Mouse (Mus musculus) kidney, postnatal 0 days (tissue): ENCODE measurements at regions not wholly inside any gene's neighbourhood (a gene's known extent, or its start where the extent isn't known, plus 50 kb on each side); places are given as distances from the start of the nearest gene placed in this dataset.

Source experiments
- ATAC-seq: fragments of 200-750 bp; cut with Nextera tagmentation; replicated peaks from 2 replicates; pipeline ENCODE4 v1.8.0; 2017; ENCODE audit warnings: low read depth, moderate number of reproducible peaks, moderate TSS enrichment, moderate library complexity; ENCODE audit not compliant: low FRiP score
- DNase-seq: peaks from one replicate; pipeline ENCODE4 v3.0.0-alpha.2; 2016; ENCODE audit warnings: low spot score
- H3K27ac ChIP-seq: fragments of 300-500 bp; sonication (generic); 2 replicates; pipeline ENCODE4 v1.5.1; 2014; ENCODE audit warnings: mild to moderate bottlenecking
- H3K27me3 ChIP-seq: fragments of 300-500 bp; sonication (generic); 2 replicates; pipeline ENCODE4 v1.6.1; 2014; ENCODE audit warnings: low read length, mixed read lengths; ENCODE audit not compliant: insufficient read depth
- H3K36me3 ChIP-seq: fragments of 300-500 bp; sonication (generic); 2 replicates; pipeline ENCODE4 v1.6.1; 2014; ENCODE audit warnings: low read length, mixed read lengths; ENCODE audit not compliant: insufficient read depth
- H3K4me1 ChIP-seq: fragments of 300-500 bp; sonication (generic); replicated peaks from 2 replicates; pipeline ENCODE4 v1.6.1; 2014; ENCODE audit warnings: antibody characterized with exemption, low read length, mixed read lengths; ENCODE audit not compliant: insufficient read depth
- H3K4me2 ChIP-seq: fragments of 300-500 bp; sonication (generic); 2 replicates; pipeline ENCODE4 v1.6.1; 2014; ENCODE audit warnings: mild to moderate bottlenecking, low read length, moderate library complexity, mixed read lengths
- H3K4me3 ChIP-seq: fragments of 300-500 bp; sonication (generic); replicated peaks from 2 replicates; pipeline ENCODE4 v1.5.1; 2014; ENCODE audit warnings: low read depth, low read length
- H3K9ac ChIP-seq: fragments of 300-500 bp; sonication (generic); 2 replicates; pipeline ENCODE4 v1.6.1; 2014; ENCODE audit warnings: low read depth, low read length
- H3K9me3 ChIP-seq: fragments of 300-500 bp; sonication (generic); replicated peaks from 2 replicates; pipeline ENCODE4 v1.6.1; 2016; ENCODE audit warnings: low read length, inconsistent platforms, mixed read lengths
- CTCF ChIP-seq: IDR thresholded peaks from 2 replicates; pipeline ENCODE4 v1.5.1; 2016; ENCODE audit warnings: antibody characterized with exemption, low read depth, mild to moderate bottlenecking, moderate library complexity
- WGBS: fragments of 180-500 bp; shearing (Covaris S2); extraction: QIAGEN DNeasy Blood & Tissue Kit; methylation state at CpG from one replicate; pipeline ENCODE4 v1.1.7; 2014; 5-methylcytosine and 5-hydroxymethylcytosine counted together

DNA sequence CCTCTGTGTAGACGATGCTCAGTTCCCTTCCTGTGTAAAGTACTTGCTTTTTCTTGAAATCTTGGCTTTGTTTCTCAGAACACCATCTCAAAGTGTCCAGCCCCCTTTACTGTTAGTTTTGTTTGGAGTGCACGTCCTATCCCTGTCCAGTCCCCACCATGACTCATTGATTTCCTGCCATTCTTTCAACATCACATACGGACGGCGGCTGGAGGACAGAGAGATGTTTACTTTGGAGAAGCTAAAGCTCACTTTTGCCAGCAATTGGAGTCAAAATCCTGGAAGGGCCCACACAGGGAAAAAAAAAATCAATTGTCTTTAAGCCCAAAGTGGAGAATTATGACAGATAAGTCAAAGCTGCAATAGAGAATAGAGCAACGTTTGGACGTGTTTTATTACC is 51.8 kb downstream of the Gm5426 start:
- Histone ChIP-seq H3K9ac (no peak overlapping the region), H3K4me3 (no peak overlapping the region), H3K9me3 (no peaks in the 10 kb centered on the region), H3K27me3 (no peaks in the 10 kb centered on the region), H3K4me1 (no peaks in the 10 kb centered on the region), H3K27ac (no peak overlapping the region), H3K4me2 (0 out of 2 replicates have a peak overlapping the region, but pooled peaks have one; percentile 7), H3K36me3 (no peaks in the 10 kb centered on the region)
- ATAC-seq (no peak), DNase-seq (peak; percentile 86)
- 42% methylated on average over 7 of the region's 7 CpGs for WGBS
- no peak for TF ChIP-seq CTCF

DNA sequence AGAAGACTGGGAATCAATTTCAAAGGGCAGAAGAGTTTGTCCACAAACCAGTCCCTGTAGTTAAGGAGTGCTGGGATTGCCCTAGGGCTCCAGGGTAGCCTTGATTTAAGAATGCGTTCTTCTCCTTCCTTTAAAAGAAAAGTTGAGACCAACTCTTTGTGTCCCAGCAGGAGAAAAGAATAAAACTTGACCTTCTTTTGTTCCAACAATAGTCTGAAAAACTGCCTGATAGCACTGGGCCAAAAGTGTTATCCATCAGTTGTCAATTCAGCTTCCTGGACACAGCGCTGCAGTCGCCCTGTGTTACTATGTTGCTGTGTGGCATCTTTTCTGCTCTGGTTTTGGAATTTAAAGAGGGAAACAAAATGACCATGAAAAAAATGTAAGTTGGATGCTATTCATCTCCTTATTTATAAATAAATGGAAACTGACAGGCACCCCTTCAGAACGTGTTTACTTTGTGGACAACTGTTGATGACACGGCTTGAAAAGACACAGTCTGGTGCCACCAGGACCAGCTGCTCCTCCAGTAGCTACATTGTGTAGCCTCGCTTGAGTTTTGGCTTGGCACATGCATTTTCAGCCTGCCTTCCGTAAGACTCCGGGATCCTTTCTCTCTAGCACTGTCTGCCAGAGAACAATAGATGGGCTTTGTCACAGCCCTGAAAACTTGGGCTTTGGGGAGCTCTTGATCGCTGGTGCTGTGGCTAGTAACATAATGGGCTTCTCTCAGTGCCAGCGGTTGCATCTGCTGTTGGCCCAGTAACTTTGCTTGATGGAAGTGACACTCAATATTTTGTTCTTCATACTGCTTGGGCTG is 54.0 kb downstream of the Gm5426 start:
- TF ChIP-seq CTCF = no peak
- no peaks in the 10 kb centered on the region for H3K9me3 ChIP-seq
- no peak overlapping the region for H3K4me2 ChIP-seq
- no peaks in the 10 kb centered on the region for H3K36me3 ChIP-seq
- DNase-seq = no peak
- H3K27me3 ChIP-seq = no peaks in the 10 kb centered on the region
- WGBS = 77% methylated on average over 10 of the region's 10 CpGs
- H3K4me3 ChIP-seq = no peak overlapping the region
- no peak for ATAC-seq
- H3K4me1 ChIP-seq = no peaks in the 10 kb centered on the region
- H3K27ac ChIP-seq = no peak overlapping the region
- H3K9ac ChIP-seq = no peak overlapping the region

DNA sequence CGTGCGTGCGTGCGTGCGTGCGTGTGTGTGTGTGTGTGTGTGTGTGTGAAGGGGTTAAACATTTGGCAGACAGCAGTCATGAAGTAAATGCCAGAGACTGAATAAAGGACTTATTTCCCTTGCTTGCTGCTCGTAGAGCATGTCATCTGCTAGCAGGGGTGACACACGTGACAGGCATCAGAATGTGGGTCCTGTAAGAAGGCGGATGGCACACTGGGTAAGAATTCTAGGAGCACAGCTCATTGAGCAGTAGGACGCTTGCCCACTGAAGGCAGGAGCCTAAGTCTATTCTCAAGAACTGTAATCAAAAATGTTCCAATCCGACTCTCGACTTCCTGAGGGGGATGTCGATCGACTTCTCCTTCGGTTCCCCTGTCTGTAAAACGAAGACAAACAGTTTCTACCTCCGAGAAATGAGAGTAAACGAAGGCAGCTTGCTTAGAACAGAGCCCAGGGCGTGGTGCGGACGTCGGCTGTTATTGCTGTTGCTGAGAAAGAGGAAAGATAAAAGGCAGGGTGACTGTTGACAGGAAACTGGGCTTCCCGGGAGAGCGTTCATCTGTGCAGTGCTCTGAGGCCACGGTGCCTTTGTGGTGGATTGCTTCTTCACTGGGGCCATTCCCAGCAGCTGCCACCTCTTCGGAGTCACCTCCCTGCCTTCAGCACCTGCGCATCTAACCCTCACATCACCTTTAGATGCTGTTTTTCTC is 64.7 kb downstream of the Gm5426 start:
- Histone ChIP-seq H3K27me3 (no peaks in the 10 kb centered on the region), H3K9me3 (no peaks in the 10 kb centered on the region), H3K9ac (no peak overlapping the region), H3K4me3 (no peak overlapping the region), H3K36me3 (no peaks in the 10 kb centered on the region), H3K4me1 (no peaks in the 10 kb centered on the region), H3K4me2 (no peak overlapping the region), H3K27ac (no peak overlapping the region)
- ATAC-seq = no peak
- peak; percentile 19 for DNase-seq
- no peak for TF ChIP-seq CTCF
- WGBS = 59% methylated on average over 27 of the region's 27 CpGs

DNA sequence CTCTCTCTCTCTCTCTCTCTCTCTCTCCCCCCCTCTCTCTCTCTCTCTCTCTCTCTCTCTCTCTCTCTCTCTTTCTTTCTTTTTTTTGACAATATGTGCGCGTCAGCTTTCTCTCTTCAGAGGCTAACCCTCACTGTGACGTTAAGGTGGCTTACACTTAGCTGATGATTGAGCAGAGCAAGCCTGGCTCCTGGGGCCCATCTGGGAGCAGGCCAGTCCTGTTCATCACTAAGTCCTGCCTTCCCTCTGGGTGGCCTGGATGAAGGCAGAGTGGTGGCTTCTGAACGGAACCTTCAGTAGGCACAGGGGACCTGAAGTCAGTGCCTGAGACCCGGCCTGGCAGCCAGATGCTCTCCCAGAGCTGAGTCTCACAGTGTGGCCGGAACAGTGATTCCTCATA is 65.5 kb downstream of the Gm5426 start:
- no peaks in the 10 kb centered on the region for H3K9me3 ChIP-seq
- TF ChIP-seq CTCF = no peak
- WGBS = 72% methylated on average over 6 of the region's 6 CpGs
- DNase-seq (no peak), ATAC-seq (no peak)
- H3K4me2 ChIP-seq = no peak overlapping the region
- H3K4me3 ChIP-seq = no peak overlapping the region
- H3K4me1 ChIP-seq = no peaks in the 10 kb centered on the region
- no peaks in the 10 kb centered on the region for H3K36me3 ChIP-seq
- no peak overlapping the region for H3K27ac ChIP-seq
- H3K27me3 ChIP-seq = no peaks in the 10 kb centered on the region
- H3K9ac ChIP-seq = no peak overlapping the region

DNA sequence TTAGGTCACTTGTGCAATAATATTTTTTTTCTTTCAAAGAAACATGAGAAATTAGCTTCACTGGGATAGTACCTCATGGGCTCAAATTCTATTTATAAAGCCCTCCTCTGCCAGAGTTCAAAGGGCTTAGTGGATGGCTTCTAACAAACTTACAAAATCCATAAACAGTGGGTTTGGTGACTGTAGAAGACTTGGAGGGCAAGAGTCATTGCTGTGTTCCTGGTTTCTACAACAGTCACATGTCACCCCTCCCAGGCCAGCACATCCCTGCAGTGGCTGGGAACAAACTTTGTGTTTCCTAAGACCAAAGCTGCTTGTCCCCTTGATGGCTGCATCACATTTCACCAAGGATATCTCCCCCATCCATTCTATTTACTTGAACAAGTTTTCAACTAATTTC is 66.5 kb downstream of the Gm5426 start:
- no peaks in the 10 kb centered on the region for H3K36me3 ChIP-seq
- TF ChIP-seq CTCF = no peak
- no peaks in the 10 kb centered on the region for H3K9me3 ChIP-seq
- H3K4me2 ChIP-seq = no peak overlapping the region
- no peaks in the 10 kb centered on the region for H3K27me3 ChIP-seq
- H3K4me3 ChIP-seq = no peak overlapping the region
- H3K27ac ChIP-seq = no peak overlapping the region
- ATAC-seq = no peak
- H3K4me1 ChIP-seq = no peaks in the 10 kb centered on the region
- H3K9ac ChIP-seq = no peak overlapping the region
- DNase-seq = no peak

DNA sequence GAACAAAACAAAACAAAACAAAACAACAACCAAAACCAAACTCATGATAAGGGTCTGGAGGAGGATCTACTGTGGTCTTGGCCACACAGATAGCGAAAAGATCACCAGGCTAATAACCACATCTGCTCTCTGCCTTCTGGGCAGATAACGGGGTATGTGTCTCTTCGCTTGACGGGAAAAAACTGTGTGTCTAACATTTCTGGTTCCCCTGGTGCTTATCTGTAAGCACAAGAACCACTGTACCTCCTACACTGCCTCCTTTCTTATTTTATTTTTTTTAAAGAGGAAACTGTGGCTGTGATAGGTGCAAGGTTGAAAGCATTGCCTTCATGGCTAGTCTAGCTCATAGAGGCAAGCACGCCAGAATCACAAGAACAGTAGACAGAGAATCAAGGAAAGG is 67.8 kb downstream of the Gm5426 start:
- 94% methylated on average over 5 of the region's 5 CpGs for WGBS
- no peak for ATAC-seq
- no peak overlapping the region for H3K27ac ChIP-seq
- TF ChIP-seq CTCF = no peak
- no peaks in the 10 kb centered on the region for H3K9me3 ChIP-seq
- no peak overlapping the region for H3K9ac ChIP-seq
- no peak overlapping the region for H3K4me3 ChIP-seq
- DNase-seq = no peak
- H3K4me2 ChIP-seq = no peak overlapping the region
- H3K36me3 ChIP-seq = no peaks in the 10 kb centered on the region
- H3K4me1 ChIP-seq = no peaks in the 10 kb centered on the region
- H3K27me3 ChIP-seq = no peaks in the 10 kb centered on the region
